Mouse (Mus musculus) layer of hippocampus, adult 11-12 months (tissue): ENCODE results near the gene Pdss2.
"Not testable (repeated sequence)": the region's sequence is repeated elsewhere in the genome, so short reads cannot be mapped to it uniquely, and the experiment has no call there.

ENCODE experiments used
- DNase-seq: peaks from one replicate; pipeline ENCODE4 v3.0.0; 2022; ENCODE audit warnings: low spot score

The Pdss2 gene

GRCm38 (mm10) chr10:43376749-43377148 is 155.5 kb downstream of the Pdss2 start:
- no peak for DNase-seq

- peak; percentile 55 for DNase-seq
Measured at GRCm38 (mm10) chr10:43378279-43378678, 157.0 kb downstream of the Pdss2 start.

GRCm38 (mm10) chr10:43378732-43379644 is 157.7 kb downstream of the Pdss2 start:
- DNase-seq, result no peak

- no peak for DNase-seq
Measured at GRCm38 (mm10) chr10:43382660-43383059, 161.4 kb downstream of the Pdss2 start.

- DNase-seq, result no peak
Measured at GRCm38 (mm10) chr10:43384623-43385022, 163.3 kb downstream of the Pdss2 start.

GRCm38 (mm10) chr10:43392921-43393320 is 171.6 kb downstream of the Pdss2 start:
- no peak for DNase-seq

- no peak for DNase-seq
Measured at GRCm38 (mm10) chr10:43393818-43394217, 172.5 kb downstream of the Pdss2 start.

- peak; percentile 31 for DNase-seq
Measured at GRCm38 (mm10) chr10:43395824-43396223, 174.5 kb downstream of the Pdss2 start.

GRCm38 (mm10) chr10:43399596-43400316 is 178.5 kb downstream of the Pdss2 start:
- DNase-seq, result no peak

GRCm38 (mm10) chr10:43406107-43406506 is 184.8 kb downstream of the Pdss2 start:
- DNase-seq, result no peak

- no peak for DNase-seq
Measured at GRCm38 (mm10) chr10:43406885-43407284, 185.6 kb downstream of the Pdss2 start.

GRCm38 (mm10) chr10:43409506-43410230 is 188.4 kb downstream of the Pdss2 start:
- no peak for DNase-seq

- DNase-seq, result not testable (repeated sequence)
Measured at GRCm38 (mm10) chr10:43411164-43411563, 189.9 kb downstream of the Pdss2 start.

GRCm38 (mm10) chr10:43417346-43417745 is 196.1 kb downstream of the Pdss2 start:
- no peak for DNase-seq

- peak; percentile 41 for DNase-seq
Measured at GRCm38 (mm10) chr10:43420660-43421413, 199.6 kb downstream of the Pdss2 start.

- no peak for DNase-seq
Measured at GRCm38 (mm10) chr10:43422061-43422770, 200.9 kb downstream of the Pdss2 start.

GRCm38 (mm10) chr10:43424545-43424944 is 203.3 kb downstream of the Pdss2 start:
- no peak for DNase-seq

- DNase-seq, result no peak
Measured at GRCm38 (mm10) chr10:43430606-43431005, 209.3 kb downstream of the Pdss2 start.

- DNase-seq, result no peak
Measured at GRCm38 (mm10) chr10:43434326-43434725, 213.0 kb downstream of the Pdss2 start.

- DNase-seq, result no peak
Measured at GRCm38 (mm10) chr10:43435757-43436156, 214.5 kb downstream of the Pdss2 start.

- no peak for DNase-seq
Measured at GRCm38 (mm10) chr10:43439492-43439941, 218.2 kb downstream of the Pdss2 start.
